Mouse (Mus musculus) CH12.LX (cell line): ENCODE measurements at regions not wholly inside any gene's neighbourhood (a gene's known extent, or its start where the extent isn't known, plus 50 kb on each side); places are given as distances from the start of the nearest gene placed in this dataset.

Experiments used
- DNase-seq: peaks from one replicate; pipeline ENCODE4 v3.0.0-alpha.2; 2013; ENCODE audit errors: extremely low read depth
- H3K27ac ChIP-seq: 2 replicates; pipeline ENCODE4 v1.5.1; 2012; ENCODE audit warnings: low read depth, mild to moderate bottlenecking, control low read depth, moderate library complexity; ENCODE audit not compliant: insufficient read depth
- H3K27me3 ChIP-seq: replicated peaks from 2 replicates; pipeline ENCODE3; 2012; ENCODE audit warnings: inconsistent platforms
- H3K36me3 ChIP-seq, 2 experiments: replicated peaks in 1 of 2; 2 replicates each; pipeline versions ENCODE3 to v1.6.1; 2012; ENCODE audit warnings: inconsistent platforms in 1 of 2, low read length in 1 of 2, mild to moderate bottlenecking in 1 of 2, mixed read lengths in 1 of 2, moderate library complexity in 1 of 2; ENCODE audit not compliant: control insufficient read depth in 1 of 2, insufficient read depth in 1 of 2
- H3K4me1 ChIP-seq, 2 experiments: 2 replicates each; pipeline ENCODE4 v1.6.1; 2012; ENCODE audit warnings: inconsistent platforms in 1 of 2, moderate library complexity in 1 of 2; ENCODE audit not compliant: insufficient read depth in 2 of 2, control insufficient read depth in 1 of 2
- H3K4me2 ChIP-seq: 2 replicates; pipeline ENCODE4 v1.6.1; 2012; ENCODE audit warnings: low read depth, mild to moderate bottlenecking, control low read depth; ENCODE audit not compliant: poor library complexity, insufficient read depth, severe bottlenecking
- H3K4me3 ChIP-seq, 3 experiments: fragments of 150-350 bp in 1 of 3; sonication (generic) in 1 of 3; replicated peaks in 1 of 3; 2 replicates each; pipeline versions ENCODE3 to v1.5.1; 2011 to 2012; ENCODE audit warnings: low read depth in 2 of 3, low read length in 2 of 3, mild to moderate bottlenecking in 2 of 3, moderate library complexity in 2 of 3, control low read depth in 1 of 3, improper control_type of control experiment in 1 of 3, inconsistent platforms in 1 of 3, mixed read lengths in 1 of 3; ENCODE audit not compliant: poor library complexity in 1 of 3
- H3K79me2 ChIP-seq: replicated peaks from 2 replicates; pipeline ENCODE4 v1.6.1; 2012; ENCODE audit warnings: mild to moderate bottlenecking, moderate library complexity; ENCODE audit not compliant: control insufficient read depth, poor library complexity, insufficient read depth, severe bottlenecking; ENCODE audit errors: extremely low read depth
- H3K9ac ChIP-seq: 2 replicates; pipeline ENCODE4 v1.6.1; 2012; ENCODE audit warnings: low read depth, mild to moderate bottlenecking, control low read depth, moderate library complexity; ENCODE audit not compliant: insufficient read depth
- H3K9me3 ChIP-seq: replicated peaks from 2 replicates; pipeline ENCODE3; 2012; ENCODE audit warnings: low read length, inconsistent platforms, mixed read lengths
- CHD1 ChIP-seq: IDR thresholded peaks from 2 replicates; pipeline ENCODE4 v1.6.1; 2012; ENCODE audit warnings: low read depth, low read length, improper control_type of control experiment, inconsistent platforms
- CHD2 ChIP-seq: IDR thresholded peaks from 2 replicates; pipeline ENCODE4 v1.6.1; 2011; ENCODE audit warnings: low read length, improper control_type of control experiment
- E2F4 ChIP-seq: IDR thresholded peaks from 2 replicates; pipeline ENCODE4 v1.6.1; 2011; ENCODE audit warnings: low read depth, low read length, improper control_type of control experiment; ENCODE audit not compliant: insufficient replicate concordance
- ELF1 ChIP-seq: IDR thresholded peaks from 2 replicates; pipeline ENCODE4 v1.6.1; 2014; ENCODE audit warnings: low read depth, mild to moderate bottlenecking, inconsistent platforms, low read length, improper control_type of control experiment
- ETS1 ChIP-seq: conservative IDR thresholded peaks from 2 replicates; pipeline ENCODE4 v1.6.1; 2012; ENCODE audit warnings: low read depth, mild to moderate bottlenecking, inconsistent platforms, low read length, improper control_type of control experiment, moderate library complexity
- GABPA ChIP-seq: IDR thresholded peaks from 2 replicates; pipeline ENCODE4 v1.6.1; 2012; ENCODE audit warnings: low read depth, low read length, improper control_type of control experiment, inconsistent platforms; ENCODE audit not compliant: insufficient replicate concordance
- IRF4 ChIP-seq: IDR thresholded peaks from 2 replicates; pipeline ENCODE4 v1.6.1; 2014; ENCODE audit warnings: low read depth, mild to moderate bottlenecking, inconsistent platforms, low read length, improper control_type of control experiment
- JUND ChIP-seq: conservative IDR thresholded peaks from 2 replicates; pipeline ENCODE4 v1.6.1; 2011; ENCODE audit warnings: low read depth, low read length, improper control_type of control experiment
- KAT2A ChIP-seq: IDR thresholded peaks from 2 replicates; pipeline ENCODE4 v1.6.1; 2012; ENCODE audit warnings: low read length, improper control_type of control experiment, inconsistent platforms; ENCODE audit not compliant: insufficient replicate concordance
- MAFK ChIP-seq: IDR thresholded peaks from 2 replicates; pipeline ENCODE4 v1.6.1; 2011; ENCODE audit warnings: low read length, improper control_type of control experiment; ENCODE audit not compliant: insufficient replicate concordance
- MAX ChIP-seq: IDR thresholded peaks from 2 replicates; pipeline ENCODE4 v1.6.1; 2011; ENCODE audit warnings: low read length, improper control_type of control experiment
- MXI1 ChIP-seq: IDR thresholded peaks from 2 replicates; pipeline ENCODE4 v1.6.1; 2011; ENCODE audit warnings: mild to moderate bottlenecking, low read depth, low read length, improper control_type of control experiment
- POLR2A ChIP-seq: IDR thresholded peaks from 2 replicates; pipeline ENCODE4 v1.6.1; 2011; ENCODE audit warnings: low read depth, mild to moderate bottlenecking, improper control_type of control experiment, low read length
- RCOR1 ChIP-seq: conservative IDR thresholded peaks from 2 replicates; pipeline ENCODE4 v1.6.1; 2012; ENCODE audit warnings: low read depth, mild to moderate bottlenecking, inconsistent platforms, low read length, improper control_type of control experiment
- SMC3 ChIP-seq: IDR thresholded peaks from 2 replicates; pipeline ENCODE4 v1.6.1; 2011; ENCODE audit warnings: low read depth, low read length, improper control_type of control experiment
- UBTF ChIP-seq: IDR thresholded peaks from 2 replicates; pipeline ENCODE4 v1.6.1; 2012; ENCODE audit warnings: low read depth, mild to moderate bottlenecking, inconsistent platforms, low read length, improper control_type of control experiment, moderate library complexity
- USF2 ChIP-seq: conservative IDR thresholded peaks from 2 replicates; pipeline ENCODE4 v1.6.1; 2011; ENCODE audit warnings: low read depth, low read length, improper control_type of control experiment
- ZNF384 ChIP-seq: IDR thresholded peaks from 2 replicates; pipeline ENCODE4 v1.6.1; 2012; ENCODE audit warnings: low read depth, low read length, improper control_type of control experiment, inconsistent platforms
- dilution Hi-C: fragments of 300-500 bp; cut with MboI; formaldehyde crosslinking; loops from 2 replicates; pipeline ENCODE4 v1.14.3; 2020; ENCODE audit warnings: low sequenced_read_pairs; ENCODE audit not compliant: extremely low pct_unique_long_range_greater_than_20kb, extremely low pct_ligation_motif_present
- in situ Hi-C: fragments of 300-500 bp; cut with MboI; formaldehyde crosslinking; loops from 3 replicates; pipeline ENCODE4 v1.14.3; 2019; ENCODE audit warnings: low sequenced_read_pairs, low pct_ligation_motif_present, low pct_unique_long_range_greater_than_20kb, mixed read lengths

GRCm38 (mm10) chr12:59762260-59762659, 542.7 kb upstream of the Fbxo33 start:
- no peaks in the 10 kb centered on the region for H3K9me3 ChIP-seq
- no peaks in the 10 kb centered on the region for H3K27me3 ChIP-seq
- H3K4me3 ChIP-seq: no peak overlapping the region
- H3K4me2 ChIP-seq: no peak overlapping the region
- H3K9ac ChIP-seq: no peak overlapping the region
- peaks cover 0 to 12% of the 10 kb centered on the region in 2 experiments; a peak in 1 of 4 replicates for H3K4me1 ChIP-seq
- H3K36me3 ChIP-seq: no peaks in the 10 kb centered on the region
- in situ Hi-C loops: no loop called here
- dilution Hi-C loops: no loop called here
- TF ChIP-seq ETS1: no peak
- no peak for TF ChIP-seq GABPA
- TF ChIP-seq CHD1: no peak
- no peak overlapping the region for H3K27ac ChIP-seq
- peak; percentile 12 for DNase-seq
- no peaks in the 10 kb centered on the region for H3K79me2 ChIP-seq

GRCm38 (mm10) chr12:59744768-59745167, 525.2 kb upstream of the Fbxo33 start:
- Histone ChIP-seq H3K9me3 (no peaks in the 10 kb centered on the region), H3K9ac (no peak overlapping the region), H3K79me2 (no peaks in the 10 kb centered on the region), H3K4me2 (no peak overlapping the region), H3K27ac (no peak overlapping the region), H3K4me1 (peaks cover 0 to 8% of the 10 kb centered on the region in 2 experiments; a peak in 2 of 4 replicates), H3K36me3 (no peaks in the 10 kb centered on the region), H3K4me3 (no peak overlapping the region), H3K27me3 (no peaks in the 10 kb centered on the region)
- dilution Hi-C loops (no loop called here), in situ Hi-C loops (no loop called here)
- no peak for TF ChIP-seq E2F4
- no peak for TF ChIP-seq USF2
- no peak for TF ChIP-seq MXI1
- no peak for TF ChIP-seq IRF4
- no peak for TF ChIP-seq MAFK
- TF ChIP-seq ELF1: no peak
- no peak for TF ChIP-seq CHD2
- no peak for TF ChIP-seq SMC3
- no peak for TF ChIP-seq ZNF384
- DNase-seq: no peak

GRCm38 (mm10) chr12:59743211-59743610, 523.7 kb upstream of the Fbxo33 start:
- no peaks in the 10 kb centered on the region for H3K36me3 ChIP-seq
- H3K79me2 ChIP-seq: no peaks in the 10 kb centered on the region
- no peaks in the 10 kb centered on the region for H3K27me3 ChIP-seq
- H3K4me3 ChIP-seq: no peak overlapping the region
- H3K4me1 ChIP-seq: peaks cover 0 to 8% of the 10 kb centered on the region in 2 experiments; a peak in 2 of 4 replicates
- no peak for TF ChIP-seq CHD2
- TF ChIP-seq POLR2A: no peak
- TF ChIP-seq E2F4: no peak
- no peak for TF ChIP-seq IRF4
- no peak for TF ChIP-seq MAX
- no peak for TF ChIP-seq UBTF
- no peak for TF ChIP-seq JUND
- no peak for TF ChIP-seq KAT2A
- no peak for TF ChIP-seq RCOR1
- in situ Hi-C loops (no loop called here), dilution Hi-C loops (no loop called here)
- no peak for DNase-seq
- H3K27ac ChIP-seq: no peak overlapping the region
- no peak overlapping the region for H3K9ac ChIP-seq
- H3K4me2 ChIP-seq: no peak overlapping the region
- H3K9me3 ChIP-seq: no peaks in the 10 kb centered on the region
